Mouse (Mus musculus): Measurements from ENCODE around the gene Rpl7l1. TPM values are rescaled to one million over a fixed set of nuclear protein-coding genes. Genes with fewer than 3 reads are reported as not detected.

Gene Rpl7l1
- 74.4 and 94.0 TPM in 2 replicates for polyA plus RNA-seq (2015; fragmentation: Nextera tagmentation; extraction: Ambion mirVana)

DNA sequence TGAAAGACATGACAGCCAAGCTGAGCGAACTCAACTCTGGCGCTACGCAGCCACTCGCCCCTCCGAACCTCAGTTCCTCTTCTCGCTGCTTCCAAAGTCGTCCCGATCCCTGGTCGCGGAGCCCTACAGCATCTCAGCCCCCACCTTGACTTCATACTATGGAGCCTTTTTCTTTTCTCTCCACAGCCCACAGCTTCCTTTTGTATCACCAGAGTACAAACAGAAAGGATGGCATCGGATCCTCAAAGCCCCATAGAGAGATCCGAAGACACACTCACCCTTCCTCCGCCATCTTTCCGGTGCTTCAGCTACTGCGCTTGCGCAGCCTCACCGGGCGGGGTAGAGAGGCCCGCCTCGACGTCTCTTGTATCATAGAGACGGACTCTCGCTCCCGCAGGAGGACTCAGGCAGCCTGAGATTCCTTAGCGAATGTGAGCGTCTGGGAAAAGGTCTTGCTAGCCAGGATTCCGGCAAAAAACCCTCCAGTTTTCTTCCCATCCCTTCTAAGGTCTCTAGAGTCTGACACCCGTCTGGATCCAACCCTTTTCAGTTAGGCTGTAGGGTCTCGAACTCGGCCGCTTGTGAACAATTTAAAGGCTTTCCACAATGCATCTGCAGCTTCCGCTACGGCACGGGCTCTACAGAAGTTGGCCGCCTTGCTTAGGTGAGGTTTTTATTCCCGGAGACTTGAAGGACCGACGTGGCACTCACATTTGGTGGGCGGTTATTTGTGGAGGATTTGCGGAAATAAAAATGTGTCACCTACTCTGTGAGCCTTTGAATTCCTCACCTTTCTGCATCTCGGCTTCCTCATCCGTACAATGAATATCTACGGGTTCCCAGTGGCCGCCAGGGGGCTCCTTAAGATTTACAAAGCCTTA, at the start of gene Rpl7l1:
Gene Rpl7l1, minus strand, starts transcription at position 332 of the 881 bp plus-strand sequence.

DNA sequence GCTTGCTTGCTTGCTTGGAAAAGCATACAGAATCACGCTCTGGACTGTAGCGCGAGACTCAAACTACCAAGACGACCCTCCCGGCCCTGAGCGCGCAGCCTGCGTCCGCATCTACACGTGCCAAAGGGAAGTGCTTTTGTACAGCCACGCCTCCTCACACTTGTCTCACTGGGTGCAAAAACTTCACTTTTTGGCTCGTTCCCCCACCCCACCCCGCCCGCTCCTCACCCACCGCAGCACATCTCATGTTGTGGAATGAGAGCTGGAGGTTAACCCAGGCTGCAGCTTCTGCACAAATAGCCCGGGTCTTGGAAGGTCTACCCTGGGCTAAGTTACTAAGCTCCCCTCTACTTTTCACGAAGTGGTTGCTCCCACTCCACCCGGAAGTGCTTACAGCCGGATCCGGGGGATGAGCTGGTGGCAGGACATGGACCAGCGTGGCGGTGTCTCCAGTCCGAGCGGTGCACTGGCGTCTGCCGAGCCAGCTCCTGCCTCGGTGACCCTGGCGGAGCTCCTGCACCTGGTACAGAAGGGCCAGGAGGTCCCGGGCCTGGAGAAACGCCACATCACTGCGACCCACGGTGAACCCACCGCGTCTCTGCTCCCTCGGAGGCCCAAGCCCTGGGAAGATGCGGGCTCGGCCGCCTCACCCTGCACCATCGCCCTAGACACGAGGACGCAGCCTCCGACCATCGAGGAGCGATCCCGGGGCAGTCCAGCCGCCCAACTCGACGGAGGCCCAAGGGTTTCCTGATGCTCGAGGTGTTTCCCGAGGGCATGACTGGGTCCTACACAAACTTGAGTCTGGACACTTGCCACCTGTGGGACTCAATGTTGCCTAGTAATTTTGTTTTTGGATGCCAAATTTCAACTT, 9.8 kb downstream of the Rpl7l1 start, which contains the start of gene 2310039H08Rik:
Gene 2310039H08Rik, plus strand, starts transcription at position 232 of the 874 bp plus-strand sequence.

DNA sequence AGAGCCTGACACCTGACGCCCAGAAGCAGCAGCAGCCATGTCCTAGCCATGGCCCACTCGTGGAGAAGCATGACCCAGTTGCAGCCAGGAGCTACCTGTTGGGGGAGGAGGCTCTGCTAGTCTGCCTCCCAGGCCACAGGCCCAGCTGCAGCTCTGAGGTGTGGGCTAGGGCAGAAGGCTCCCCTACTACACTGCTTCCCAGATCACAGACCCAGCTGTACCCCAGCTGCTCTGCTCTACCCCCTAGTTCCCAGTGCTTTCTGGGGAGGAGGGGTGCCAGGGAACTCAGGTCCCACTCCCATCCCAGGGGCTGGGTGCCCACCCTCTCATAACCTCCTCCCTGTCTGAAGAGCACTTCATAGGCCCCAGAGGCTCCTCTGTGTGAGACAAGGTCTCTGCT, 18.9 kb downstream of the Rpl7l1 start, which contains the start of gene Ptcra:
Gene Ptcra, minus strand, starts transcription at position 169 of the 400 bp plus-strand sequence.

DNA sequence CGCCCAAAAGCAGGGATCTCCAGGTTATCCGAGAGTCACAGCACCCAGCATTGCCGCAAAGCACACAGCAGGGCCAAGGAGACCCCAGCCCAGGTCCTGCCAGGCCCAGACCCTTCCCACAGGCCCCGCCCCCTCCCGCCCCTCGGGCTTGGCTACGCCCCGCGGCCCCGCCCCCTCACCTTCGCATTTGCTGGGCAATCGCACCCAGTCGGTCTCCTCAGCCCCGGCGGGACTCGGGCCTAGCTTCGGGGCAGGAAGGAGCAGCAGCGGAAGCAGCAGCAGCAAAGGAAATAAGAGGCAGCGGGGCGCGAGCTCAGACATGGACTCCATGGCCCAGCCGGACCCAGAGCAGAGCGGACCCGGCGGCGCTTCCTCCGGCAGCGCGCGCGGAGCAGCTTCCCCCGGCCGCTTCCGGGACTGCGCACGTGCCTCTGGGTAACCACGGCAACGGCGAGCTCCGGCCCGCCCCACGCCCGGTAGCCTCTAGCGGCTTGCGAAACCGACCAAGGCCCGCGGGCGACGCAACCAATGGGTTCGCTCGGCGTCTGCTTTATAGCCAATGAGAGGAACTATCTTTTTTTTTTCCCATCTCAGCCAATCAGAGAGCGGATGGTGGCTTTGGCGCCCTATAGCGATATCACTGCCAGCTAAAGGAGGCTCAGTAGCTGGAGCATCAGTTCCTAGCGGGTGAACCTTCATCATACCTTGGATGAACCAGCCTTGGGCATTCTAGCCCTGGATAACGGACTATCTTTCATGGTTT, 30.5 kb downstream of the Rpl7l1 start, which contains the start of gene Cnpy3:
Gene Cnpy3, minus strand, starts transcription at position 421 of the 763 bp plus-strand sequence.

DNA sequence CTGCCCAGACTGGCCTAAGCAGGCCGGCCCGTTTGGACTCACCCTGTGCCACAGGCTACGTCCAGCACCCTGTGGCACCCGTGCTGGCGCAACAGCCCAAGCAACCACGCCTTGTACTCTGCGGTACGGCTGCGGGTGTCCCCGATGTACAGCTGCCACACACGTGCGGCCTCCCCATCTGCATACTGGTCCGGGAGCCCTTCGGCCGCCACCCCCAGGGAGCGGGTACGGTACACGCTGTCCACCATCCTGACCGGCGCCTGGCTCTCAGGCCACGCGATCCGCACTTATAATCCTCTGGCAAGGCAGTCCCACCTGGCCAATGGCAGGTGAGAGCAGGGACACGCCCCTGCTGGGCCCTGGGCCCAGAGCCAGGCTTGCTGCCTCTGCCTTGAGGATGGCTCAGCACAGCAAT, 53.6 kb downstream of the Rpl7l1 start, which contains the start of gene Gnmt:
Gene Gnmt, minus strand, starts transcription at position 265 of the 415 bp plus-strand sequence.

Other genes starting within 250 kb of the Rpl7l1 start
- gene Cul9, start 236.3 kb downstream of the Rpl7l1 start, polyA plus RNA-seq (2015; fragmentation: Nextera tagmentation; extraction: Ambion mirVana) = 3.2 and 4.5 TPM in 2 replicates
- gene Srf, start 226.5 kb downstream of the Rpl7l1 start, polyA plus RNA-seq (2015; fragmentation: Nextera tagmentation; extraction: Ambion mirVana) = 7.7 and 8.4 TPM in 2 replicates
- 26.9 and 28.3 TPM in 2 replicates for gene Ptk7, start 153.2 kb downstream of the Rpl7l1 start, polyA plus RNA-seq (2015; fragmentation: Nextera tagmentation; extraction: Ambion mirVana)
- gene Klc4, start 136.7 kb downstream of the Rpl7l1 start, polyA plus RNA-seq (2015; fragmentation: Nextera tagmentation; extraction: Ambion mirVana) = 14.2 and 15.2 TPM in 2 replicates
- gene Mrpl2, start 136.4 kb downstream of the Rpl7l1 start, polyA plus RNA-seq (2015; fragmentation: Nextera tagmentation; extraction: Ambion mirVana) = 76.6 and 80.1 TPM in 2 replicates
- gene Cul7, start 132.3 kb downstream of the Rpl7l1 start, polyA plus RNA-seq (2015; fragmentation: Nextera tagmentation; extraction: Ambion mirVana) = 17.8 and 18.7 TPM in 2 replicates
- gene Rrp36, start 108.3 kb downstream of the Rpl7l1 start, polyA plus RNA-seq (2015; fragmentation: Nextera tagmentation; extraction: Ambion mirVana) = 39.3 and 42.2 TPM in 2 replicates
- gene Mea1, start 103.9 kb downstream of the Rpl7l1 start, polyA plus RNA-seq (2015; fragmentation: Nextera tagmentation; extraction: Ambion mirVana) = 99.7 and 109 TPM in 2 replicates
- gene Klhdc3, start 101.8 kb downstream of the Rpl7l1 start, polyA plus RNA-seq (2015; fragmentation: Nextera tagmentation; extraction: Ambion mirVana) = 70.2 and 74.5 TPM in 2 replicates
- gene Ppp2r5d, start 77.6 kb downstream of the Rpl7l1 start, polyA plus RNA-seq (2015; fragmentation: Nextera tagmentation; extraction: Ambion mirVana) = 27.8 and 31.4 TPM in 2 replicates
- 8.9 and 11.1 TPM in 2 replicates for gene Pex6, start 71.2 kb downstream of the Rpl7l1 start, polyA plus RNA-seq (2015; fragmentation: Nextera tagmentation; extraction: Ambion mirVana)
- gene Gnmt, start 53.5 kb downstream of the Rpl7l1 start, polyA plus RNA-seq (2015; fragmentation: Nextera tagmentation; extraction: Ambion mirVana) = 2.0 and 2.2 TPM in 2 replicates
- 37.6 and 38.0 TPM in 2 replicates for gene Cnpy3, start 30.5 kb downstream of the Rpl7l1 start, polyA plus RNA-seq (2015; fragmentation: Nextera tagmentation; extraction: Ambion mirVana)
- gene Ptcra, start 19.0 kb downstream of the Rpl7l1 start, polyA plus RNA-seq (2015; fragmentation: Nextera tagmentation; extraction: Ambion mirVana) = 0.13 TPM in 1 of 2 replicates, not detected in the other
- 90.4 and 99.9 TPM in 2 replicates for gene 2310039H08Rik, start 10.0 kb downstream of the Rpl7l1 start, polyA plus RNA-seq (2015; fragmentation: Nextera tagmentation; extraction: Ambion mirVana)
- 2.4 TPM in 2 replicates for gene Bicral, start 75.8 kb upstream of the Rpl7l1 start, polyA plus RNA-seq (2015; fragmentation: Nextera tagmentation; extraction: Ambion mirVana)
- gene Tbcc, start 108.0 kb upstream of the Rpl7l1 start, polyA plus RNA-seq (2015; fragmentation: Nextera tagmentation; extraction: Ambion mirVana) = 39.1 and 43.0 TPM in 2 replicates
- gene Prph2, start 127.8 kb upstream of the Rpl7l1 start, polyA plus RNA-seq (2015; fragmentation: Nextera tagmentation; extraction: Ambion mirVana) = not detected in 2 replicates
- gene Ubr2, start 227.9 kb upstream of the Rpl7l1 start, polyA plus RNA-seq (2015; fragmentation: Nextera tagmentation; extraction: Ambion mirVana) = 8.1 and 9.1 TPM in 2 replicates

Measured in urinary bladder, postnatal 0 days (tissue).